Mouse (Mus musculus): ENCODE measurements around the gene Clca3a1. TPM values are rescaled to one million over a fixed set of nuclear protein-coding genes. Genes with fewer than 3 reads are reported as not detected.

The Clca3a1 gene
- total RNA-seq, 4 experiments from 2014 or later: 0.66 to 1.3 (median 0.76) TPM

DNA sequence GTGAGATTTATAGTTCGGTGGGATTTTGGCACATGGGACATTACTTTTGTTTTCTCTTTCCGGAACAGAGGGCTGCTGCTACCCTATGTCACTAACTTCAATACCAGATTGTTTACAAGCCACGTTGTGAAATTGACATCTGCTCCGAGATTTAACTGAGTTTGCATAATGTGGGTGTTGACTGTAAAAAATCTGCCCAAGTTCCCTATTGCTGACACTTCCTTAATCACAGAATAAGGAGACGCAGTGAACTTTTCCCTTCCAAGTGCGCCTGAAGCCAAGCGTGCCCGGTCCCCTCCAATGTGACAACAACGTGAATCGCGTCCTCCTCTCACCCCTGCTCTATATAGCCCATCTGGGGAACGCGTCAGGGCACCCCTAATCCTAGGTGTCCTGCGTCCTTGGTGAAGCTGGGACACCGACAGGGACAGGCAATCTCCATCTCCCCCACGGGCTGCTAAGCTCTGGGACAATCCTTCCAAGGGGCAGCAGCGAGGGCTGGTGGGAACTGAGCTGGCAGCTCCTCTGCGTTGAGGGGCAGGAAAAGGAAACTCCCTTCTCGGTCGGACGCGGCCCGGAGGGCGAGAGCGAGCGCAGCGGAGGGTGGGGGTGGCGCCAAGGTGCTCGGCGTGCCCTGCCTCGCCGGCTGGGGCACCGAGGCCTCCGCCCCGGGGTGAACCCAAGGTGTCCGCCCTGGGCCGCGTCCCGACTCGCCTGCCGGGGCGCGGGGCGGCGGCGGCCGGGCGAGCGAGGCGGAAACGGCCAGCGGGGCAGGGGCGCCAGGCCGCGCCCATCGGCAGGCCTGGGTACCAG, 41.5 kb downstream of the Clca3a1 start:
- peak; percentile 60 for DNase-seq (ENCODE audit: low spot score)

DNA sequence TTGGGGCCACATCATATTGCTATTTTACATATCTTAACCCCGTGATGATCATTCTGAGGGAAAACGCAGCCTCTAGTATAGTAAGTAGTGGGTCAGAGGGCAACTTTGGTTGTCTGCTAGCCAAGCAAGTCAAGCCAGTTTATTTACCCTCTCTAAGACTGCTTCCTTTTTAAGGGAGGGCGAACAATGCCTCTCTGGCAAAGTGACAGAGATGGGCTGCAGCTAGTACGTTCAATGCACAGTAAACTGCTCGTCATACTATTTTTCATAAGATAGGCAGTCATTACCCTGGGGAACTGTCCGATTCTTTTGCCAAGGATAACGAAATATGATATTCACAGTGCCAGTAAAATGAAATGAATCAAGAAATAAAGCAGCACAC, 42.1 kb downstream of the Clca3a1 start:
- peak; percentile 61 for DNase-seq (ENCODE audit: low spot score)

DNA sequence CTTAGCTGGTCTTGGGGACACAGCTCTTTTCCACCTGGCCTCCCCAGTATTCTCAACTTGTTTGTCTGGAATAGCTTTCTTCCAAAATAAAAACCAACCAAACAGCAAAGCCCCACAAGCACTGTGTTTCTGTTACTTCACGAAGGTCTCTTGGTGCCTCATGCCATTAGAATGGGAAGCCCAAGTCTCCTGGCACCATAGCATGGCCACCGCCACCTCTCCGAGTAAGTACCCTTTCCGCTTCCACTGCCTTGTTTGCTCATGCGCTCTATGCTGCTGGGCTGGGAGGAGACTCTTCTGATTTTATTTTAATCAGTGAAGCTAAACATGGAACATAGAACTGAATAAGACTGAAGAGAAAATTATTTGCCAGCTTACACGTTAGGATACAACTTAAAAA, 42.9 kb downstream of the Clca3a1 start:
- no peak for DNase-seq (ENCODE audit: low spot score)

DNA sequence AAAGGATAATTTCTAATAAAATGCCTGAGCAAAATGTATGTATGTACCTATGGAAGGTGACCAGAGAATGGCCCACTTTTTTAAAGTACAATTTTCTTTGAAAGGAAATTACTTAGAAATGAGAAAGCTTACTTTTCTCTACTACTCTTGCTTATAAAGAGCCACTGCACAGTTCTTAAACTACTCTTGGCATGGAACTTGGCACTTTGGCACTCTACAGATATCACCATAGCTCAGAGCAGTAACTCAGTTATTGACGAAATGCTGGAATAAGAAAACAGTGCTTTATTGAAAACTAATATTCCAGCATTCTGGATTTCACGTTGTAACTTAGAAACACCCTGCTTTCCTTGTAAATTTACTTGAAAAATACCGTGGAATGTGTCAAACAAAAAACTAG, 43.7 kb downstream of the Clca3a1 start:
- DNase-seq (ENCODE audit: low spot score): no peak

DNA sequence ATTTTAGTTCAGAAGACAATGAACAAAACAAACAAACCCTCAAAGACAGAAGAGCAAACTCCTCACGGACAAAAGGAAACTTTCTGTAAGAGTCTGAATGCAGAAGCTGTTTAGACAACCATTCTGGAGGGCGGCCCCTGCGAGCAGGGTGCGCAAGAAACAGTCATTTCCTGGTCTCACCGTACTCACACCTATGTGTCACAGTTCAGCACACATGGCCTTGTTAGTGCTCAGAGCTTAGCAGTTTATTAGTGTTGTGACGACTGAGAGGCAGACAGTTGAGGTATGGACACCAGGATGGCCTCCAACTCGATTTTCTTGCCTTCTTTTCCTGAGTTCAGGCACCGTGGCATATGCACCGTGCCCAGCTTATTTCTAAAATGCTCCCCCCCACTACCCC, 44.9 kb downstream of the Clca3a1 start:
- DNase-seq (ENCODE audit: low spot score): no peak

DNA sequence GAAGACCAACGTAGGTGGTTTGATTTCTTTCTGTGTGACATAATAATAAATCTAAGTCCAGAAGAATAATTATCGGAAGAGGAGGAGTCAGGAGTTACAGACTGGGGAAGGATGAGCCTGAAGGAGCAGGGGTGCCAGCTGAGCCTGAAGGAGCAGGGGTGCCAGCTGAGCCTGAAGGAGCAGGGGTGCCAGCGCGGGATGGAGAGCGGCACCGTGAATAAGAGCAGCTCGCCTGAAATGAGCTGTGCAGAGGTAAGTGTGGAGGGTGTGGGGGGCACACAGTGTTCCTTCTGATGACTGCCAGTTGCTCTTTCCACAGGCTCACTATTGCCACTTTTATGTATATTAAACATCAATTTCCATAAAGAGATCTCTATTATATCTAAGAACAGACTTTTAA, 45.7 kb downstream of the Clca3a1 start:
- DNase-seq (ENCODE audit: low spot score): no peak

DNA sequence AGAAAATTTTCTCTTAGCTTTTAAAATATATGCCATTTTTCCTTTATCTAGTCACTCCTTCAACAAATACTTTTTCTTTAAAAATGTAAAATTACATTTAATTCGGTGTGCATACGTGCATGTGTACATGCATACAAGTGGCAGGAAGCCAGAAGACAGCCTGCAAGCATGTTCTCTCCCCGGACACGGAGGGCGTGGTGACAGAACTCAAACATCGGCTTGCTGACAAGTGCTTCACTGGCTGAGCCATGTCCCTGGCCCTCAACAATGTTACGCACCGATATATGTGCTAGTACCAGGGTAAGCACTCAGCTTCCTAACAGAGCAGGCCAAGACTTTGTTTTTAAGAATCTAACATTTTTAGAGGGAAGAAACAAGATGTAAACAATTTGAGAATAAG, 46.2 kb downstream of the Clca3a1 start:
- DNase-seq (ENCODE audit: low spot score): no peak

DNA sequence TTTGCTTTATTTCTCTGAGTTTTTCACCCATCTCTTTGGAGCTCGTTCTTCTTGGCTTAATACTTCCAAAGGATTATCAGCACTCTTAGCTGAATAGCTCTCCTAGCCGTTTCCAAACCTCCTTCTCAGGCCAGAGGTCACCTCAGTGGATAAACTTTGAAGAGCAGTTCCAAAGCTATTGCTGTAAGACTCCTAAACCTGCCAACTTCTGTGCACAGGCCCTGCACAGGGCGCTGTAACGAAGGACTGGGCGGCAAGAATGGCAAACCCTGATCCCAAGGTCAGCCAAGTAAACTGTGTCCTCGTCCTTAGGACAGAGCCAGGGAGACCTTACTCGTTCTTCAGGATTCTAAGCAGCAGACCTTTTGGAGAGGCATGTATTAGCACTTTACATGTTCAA, 46.7 kb downstream of the Clca3a1 start:
- peak; percentile 45 for DNase-seq (ENCODE audit: low spot score)

DNA sequence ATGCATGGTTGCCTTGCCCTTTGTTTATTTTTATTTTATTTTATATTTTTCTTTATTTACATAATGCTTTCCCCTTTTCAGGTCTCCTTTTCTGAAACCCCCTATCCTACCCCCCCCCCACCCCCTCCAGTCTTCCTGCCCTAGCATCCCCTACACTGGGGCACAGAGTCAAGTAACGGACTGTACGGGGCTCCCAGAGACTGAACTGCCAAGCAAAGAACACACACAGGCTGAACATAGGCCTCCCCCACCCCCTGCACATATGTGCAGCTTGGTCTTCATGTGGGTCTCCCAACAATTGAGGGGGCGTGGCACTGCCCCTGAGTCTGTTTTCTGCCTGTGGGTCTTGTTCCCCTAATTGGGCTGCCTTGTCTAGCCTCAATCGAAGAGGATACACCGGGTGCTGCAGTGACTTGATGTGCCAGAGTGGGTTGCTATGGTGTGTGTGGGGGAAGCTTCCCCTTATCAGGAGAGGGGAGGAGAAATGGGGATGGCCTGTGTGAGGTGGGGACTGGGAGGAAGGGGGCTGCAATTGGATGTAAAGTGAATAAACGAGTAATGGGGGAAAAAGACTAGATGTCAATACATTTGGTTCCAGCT, 49.1 kb downstream of the Clca3a1 start:
- no peak for DNase-seq (ENCODE audit: low spot score)

DNA sequence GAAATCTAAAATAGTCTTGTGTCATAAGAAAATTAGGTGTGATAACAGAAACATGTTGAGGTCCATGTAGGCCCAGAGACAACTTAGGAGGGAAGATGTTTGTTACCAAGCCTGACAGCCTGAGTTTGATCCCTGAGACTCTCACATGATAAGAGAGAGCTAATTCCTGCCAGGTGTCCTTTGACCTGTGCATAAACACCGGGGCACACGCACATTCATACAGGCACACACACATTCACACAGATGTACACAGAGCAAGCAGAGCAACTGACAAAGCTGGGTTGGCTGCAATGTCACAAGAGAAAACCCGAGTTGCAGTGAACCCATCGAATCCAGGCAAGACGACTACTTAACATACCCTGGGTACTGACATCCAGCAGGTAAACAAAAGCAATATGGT, 52.2 kb downstream of the Clca3a1 start:
- DNase-seq (ENCODE audit: low spot score): no peak

DNA sequence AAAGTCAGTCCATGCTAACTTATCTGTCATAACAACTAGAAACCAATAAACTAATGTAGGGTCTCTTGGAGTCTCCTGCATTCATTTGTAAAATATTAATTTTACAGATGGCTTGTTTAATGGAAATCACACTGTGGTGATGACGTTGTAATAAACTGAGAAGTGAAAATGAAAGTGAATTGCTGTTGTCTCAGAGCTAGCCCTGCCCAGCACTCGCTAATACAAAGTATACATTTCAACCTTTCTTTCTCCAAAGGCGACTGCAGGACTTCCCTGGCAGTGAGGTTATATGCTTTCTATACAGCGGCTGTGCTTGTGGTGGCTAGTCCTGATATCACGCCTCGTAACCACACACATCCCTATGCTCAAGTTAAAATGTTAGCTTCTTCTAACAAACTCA, 56.8 kb downstream of the Clca3a1 start:
- no peak for DNase-seq (ENCODE audit: low spot score)

DNA sequence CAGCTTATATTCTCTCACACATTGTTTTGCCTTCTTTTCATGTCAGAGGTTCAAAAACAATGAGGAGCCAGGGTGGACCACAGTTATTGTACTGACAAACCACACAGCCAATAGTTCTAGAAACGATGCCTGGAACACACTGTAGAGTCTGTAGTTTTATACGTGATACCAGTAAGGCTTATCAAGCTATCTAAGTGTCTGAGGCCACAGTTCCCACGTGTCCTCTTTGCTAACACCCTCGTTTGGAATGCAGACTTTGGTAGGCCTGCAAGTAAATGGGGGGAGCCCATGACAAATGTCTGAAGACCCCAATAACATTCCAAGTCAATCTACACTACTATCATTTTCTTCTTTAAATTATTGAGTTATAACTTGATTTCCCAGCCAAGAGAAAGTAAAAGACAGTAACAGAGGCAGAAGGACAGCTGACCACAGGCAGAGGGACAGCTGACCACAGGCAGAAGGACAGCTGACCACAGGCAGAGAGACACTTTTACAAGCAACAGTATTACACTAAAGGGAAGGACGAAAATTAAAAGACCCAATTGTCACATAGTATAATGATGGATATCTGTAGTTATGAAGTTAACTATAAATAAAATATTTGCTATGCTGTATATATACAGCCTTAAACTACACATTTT, 61.9 kb downstream of the Clca3a1 start:
- no peak for DNase-seq (ENCODE audit: low spot score)

DNA sequence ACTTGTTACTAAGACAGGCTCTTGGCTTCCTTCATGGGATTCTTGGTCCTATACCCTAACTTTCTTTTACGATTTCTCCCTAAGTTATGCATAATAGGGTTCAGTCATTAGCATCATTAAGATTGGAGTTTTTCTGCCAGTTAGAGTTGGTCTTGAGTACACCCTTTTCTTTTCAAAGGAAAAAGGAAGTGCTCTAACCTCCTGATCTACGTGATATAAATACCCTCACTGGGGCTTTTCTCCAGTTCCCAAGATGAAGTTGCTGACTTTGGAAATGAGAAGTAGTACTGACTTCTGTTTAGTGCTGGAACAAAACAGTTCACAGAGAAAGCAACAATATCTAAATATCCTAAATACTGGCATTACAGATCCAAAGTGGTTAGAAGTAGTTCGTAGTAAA, 62.8 kb downstream of the Clca3a1 start:
- no peak for DNase-seq (ENCODE audit: low spot score)

DNA sequence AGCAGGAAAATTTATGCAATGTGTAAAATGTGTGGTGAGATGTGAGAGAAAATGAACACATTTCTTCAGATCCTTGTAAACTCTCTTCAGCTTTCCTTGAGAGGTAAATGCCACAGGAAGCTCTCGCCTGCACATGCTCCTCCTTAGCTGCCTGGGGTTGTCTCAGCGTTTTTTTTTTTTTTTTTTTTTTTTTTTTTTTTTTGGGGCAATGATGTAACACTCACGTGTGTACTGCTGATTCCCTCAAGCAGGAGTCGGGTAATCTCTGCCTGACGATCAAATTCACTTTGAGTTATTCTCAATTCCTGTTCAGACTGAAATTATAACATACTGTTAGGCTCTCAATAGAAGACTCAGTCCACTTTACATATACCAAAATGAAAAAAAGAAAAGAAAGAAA, 63.6 kb downstream of the Clca3a1 start:
- DNase-seq (ENCODE audit: low spot score): no peak

DNA sequence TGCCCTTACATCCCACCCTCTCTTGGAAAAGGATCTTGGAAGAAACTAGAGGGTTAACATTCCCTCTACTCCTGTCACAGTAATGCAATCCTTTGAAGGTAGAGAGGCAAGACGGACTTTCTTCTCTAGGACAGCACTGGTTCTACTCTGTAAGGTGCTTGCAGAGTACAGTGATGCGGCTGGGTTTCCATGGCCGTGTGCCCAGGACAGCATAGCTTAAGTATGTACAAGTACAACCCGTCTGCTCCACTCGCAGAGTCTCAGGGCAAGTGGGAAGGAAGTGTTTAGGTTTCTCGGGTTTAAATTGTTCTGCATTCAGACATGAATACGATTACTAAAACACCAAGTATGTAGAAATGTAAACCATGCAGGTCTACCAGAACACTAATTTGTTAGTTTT, 65.8 kb downstream of the Clca3a1 start:
- no peak for DNase-seq (ENCODE audit: low spot score)

DNA sequence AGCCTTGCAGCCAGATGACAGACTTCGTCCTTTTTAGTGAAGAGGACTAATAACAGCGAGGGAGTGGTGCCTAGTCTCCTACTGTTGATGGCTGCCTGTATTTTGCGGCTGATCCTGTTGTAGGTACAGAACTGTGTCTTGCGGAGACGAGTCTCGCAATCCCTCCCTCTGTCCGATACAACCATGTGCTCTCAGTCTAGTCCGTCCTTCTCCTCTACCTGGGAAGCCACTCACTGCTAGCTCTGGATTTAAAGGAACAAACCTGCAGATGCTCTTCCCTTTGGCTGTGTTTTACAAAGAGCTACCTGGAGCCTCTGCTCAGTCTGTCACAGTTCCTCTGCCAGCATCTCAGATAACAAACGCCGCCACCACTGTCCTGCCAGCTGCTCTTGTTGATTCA, 66.7 kb downstream of the Clca3a1 start:
- DNase-seq (ENCODE audit: low spot score): no peak

DNA sequence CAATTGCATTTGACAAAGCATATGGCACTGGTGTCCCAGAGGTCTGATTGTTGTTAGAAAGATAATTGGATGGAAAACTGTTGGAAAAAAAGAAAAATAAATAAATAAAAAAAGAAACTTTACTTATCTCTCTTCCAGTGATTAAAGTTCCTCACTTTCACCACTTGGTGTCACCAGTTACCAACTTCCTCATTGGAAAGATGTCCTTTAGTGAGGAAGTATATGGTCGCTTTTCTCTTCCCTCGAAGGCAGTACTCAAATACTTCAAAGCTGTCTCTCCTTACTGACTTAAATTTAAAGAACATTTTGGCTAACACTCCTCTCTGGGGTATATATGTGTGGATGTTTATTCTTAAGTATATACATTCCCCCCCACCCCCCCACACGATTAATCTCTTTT, 68.7 kb downstream of the Clca3a1 start:
- DNase-seq (ENCODE audit: low spot score): peak; percentile 53

DNA sequence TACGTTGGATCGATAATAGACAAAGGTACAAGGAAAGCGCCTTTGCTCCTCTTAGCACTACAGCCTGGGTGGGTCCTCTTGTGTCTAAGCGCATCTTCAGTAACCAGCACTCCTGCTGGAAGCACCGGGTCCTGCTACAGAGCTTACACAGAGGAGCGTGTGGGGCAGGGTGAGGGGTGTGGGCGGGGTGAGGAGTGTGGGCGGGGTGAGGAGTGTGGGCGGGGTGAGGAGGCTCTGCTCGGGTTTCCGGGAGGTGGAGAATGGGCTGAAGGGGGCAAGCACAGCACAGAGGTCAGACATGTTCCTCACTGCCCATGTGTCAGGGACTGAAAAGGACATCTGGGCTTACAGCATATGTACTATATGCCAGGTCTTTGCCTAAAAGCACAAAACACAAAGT, 71.5 kb downstream of the Clca3a1 start:
- DNase-seq (ENCODE audit: low spot score): no peak

DNA sequence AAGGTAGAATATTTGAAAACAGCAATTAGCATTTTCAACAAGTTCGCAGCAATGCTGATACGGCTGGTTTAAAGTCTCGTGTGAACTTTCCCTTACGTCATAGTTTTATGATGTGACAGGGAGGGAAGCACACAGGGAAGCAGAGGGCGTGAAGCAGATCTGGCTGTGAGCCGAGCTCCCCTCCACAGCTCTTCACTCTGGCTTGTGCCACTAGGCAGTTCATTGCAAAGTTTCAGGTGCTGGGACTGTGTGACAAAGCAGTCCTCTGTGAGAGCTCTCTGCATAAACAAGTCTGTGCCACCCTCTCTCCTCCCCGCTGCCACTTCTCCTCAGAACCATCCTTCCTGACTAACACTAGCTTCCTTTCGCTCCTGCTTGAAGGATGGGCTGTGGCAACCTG, 72.5 kb downstream of the Clca3a1 start:
- DNase-seq (ENCODE audit: low spot score): no peak

DNA sequence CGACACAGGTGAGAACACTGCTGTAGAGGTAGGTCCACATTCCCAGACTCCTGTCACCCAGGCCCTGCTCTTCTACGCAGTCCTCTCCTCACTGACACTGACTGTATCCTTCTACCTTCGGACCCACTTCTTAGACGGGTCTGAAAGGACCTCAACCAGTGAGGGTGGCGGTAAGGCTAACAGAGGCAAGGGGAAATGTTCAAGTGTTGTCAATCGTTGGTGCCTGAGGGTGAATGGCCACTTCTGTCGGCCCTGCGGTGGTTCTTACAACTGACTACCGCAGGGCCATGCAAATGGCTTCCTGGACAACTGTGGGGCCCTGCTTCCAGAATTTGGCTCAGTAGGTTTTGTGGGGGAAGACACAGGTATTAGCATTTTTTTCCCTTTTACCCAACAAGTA, 73.2 kb downstream of the Clca3a1 start:
- no peak for DNase-seq (ENCODE audit: low spot score)

DNA sequence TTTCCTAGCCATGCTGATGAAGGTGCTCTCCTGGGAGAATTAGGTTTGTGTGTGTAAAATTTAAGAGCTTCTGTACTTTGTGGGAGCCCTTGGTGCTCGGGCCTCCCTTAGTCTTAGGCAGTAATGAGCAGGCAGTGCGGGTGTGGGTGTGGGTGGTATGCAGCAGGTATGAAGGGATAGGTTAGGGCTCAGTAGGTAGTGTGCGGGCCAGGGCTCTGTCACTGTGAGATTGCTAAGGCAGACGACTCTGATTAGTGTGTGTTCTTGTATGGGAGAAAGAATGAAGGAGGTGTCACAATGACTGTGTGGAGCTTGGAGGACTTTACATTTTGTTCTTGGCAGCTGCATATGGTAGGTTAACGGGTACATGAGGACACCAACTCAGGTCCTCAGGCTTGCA, 74.6 kb downstream of the Clca3a1 start:
- DNase-seq (ENCODE audit: low spot score): no peak

DNA sequence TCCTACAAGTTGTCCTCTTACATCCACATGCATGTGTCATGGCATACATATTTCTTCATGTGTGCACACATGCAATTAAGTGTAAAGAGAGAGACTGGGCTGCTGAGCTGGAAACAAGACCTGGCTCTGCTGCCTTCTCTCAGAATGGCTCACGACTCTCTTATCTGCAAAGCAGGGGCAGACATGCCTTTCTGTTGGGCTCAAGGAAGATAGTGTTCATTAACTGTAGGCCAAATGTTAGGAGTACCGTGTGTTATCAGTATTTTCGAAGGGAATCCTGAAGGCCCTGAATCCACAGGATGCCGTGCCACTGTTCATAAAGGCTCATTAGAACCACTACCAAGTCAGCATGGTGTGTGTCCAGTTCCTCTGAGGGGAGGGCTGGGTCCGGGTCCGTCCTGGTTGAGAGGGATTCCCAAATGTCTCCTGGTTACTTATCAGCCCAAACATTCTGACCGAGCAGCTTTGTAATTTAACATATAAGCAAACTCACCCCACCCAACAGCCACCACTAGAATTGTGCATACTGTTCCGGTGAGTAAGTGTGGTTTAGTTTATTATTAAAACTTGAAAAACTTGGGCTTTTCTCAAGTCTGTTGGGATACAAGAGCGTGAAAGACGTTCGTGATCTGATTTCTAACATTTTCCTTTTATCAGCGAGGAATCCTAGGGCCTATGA, 77.5 kb downstream of the Clca3a1 start:
- no peak for DNase-seq (ENCODE audit: low spot score)

DNA sequence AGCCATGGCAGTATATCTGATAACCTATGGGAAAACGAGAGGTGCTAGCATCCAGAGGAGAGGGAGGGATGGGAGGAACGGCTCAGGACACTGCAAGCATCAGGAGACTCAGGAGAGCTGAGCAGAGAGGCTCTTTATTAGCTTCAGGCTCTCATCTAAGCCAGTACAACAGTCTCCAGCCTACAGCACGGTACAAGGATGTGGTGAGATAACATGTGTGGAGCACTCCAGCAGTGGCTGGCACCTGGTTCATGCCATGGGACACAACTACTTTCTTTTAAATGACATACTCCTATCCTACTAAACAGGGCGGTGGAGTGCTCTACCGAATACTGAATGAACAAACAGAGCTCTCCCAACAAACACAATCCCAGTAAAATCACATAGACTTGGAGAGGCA, 79.2 kb downstream of the Clca3a1 start:
- DNase-seq (ENCODE audit: low spot score): no peak
